15 mouse cellular contexts compared by ENCODE assay signal in genomic region chr10:86808013-86808758, GRCm38 (mm10). TPM values are rescaled to one million over a fixed set of nuclear protein-coding genes. Genes with fewer than 3 reads are reported as not detected.
DNase-seq lines count a peak whose midpoint lies in the region; ATAC-seq and TF ChIP-seq lines count a peak whose summit lies in the region.
"Had no signal": no experiment of that assay in that cellular context is flagged by ENCODE, and none has a peak within 500 bp of the region (broad histone marks: within the 10 kb centered on the region; RNA-seq: fewer than 3 reads in every experiment).

No protein-coding gene starts in this region.

- no peak overlapping the region for H3K27ac ChIP-seq in hindbrain, embryonic 12.5 days
- no peak overlapping the region for H3K27ac ChIP-seq in hindbrain, embryonic 11.5 days (ENCODE audit: low read depth, low read length)
- peak overlapping the region; percentile 41; the same call in 1 of the 2 replicates for H3K27ac ChIP-seq in hindbrain, postnatal 0 days
- H3K27ac ChIP-seq: liver, embryonic 13.5 days had no signal

- peak; percentile 48; the same call in 1 of the 2 replicates for ATAC-seq in hindbrain, embryonic 12.5 days (ENCODE audit: low FRiP score)
- ATAC-seq in hindbrain, embryonic 11.5 days (ENCODE audit: low FRiP score), result no peak
- peak; percentile 84 for ATAC-seq in hindbrain, postnatal 0 days

- no peak overlapping the region for H3K4me3 ChIP-seq in hindbrain, embryonic 12.5 days
- H3K4me3 ChIP-seq in hindbrain, embryonic 11.5 days (ENCODE audit: low read depth, low read length), result no peak overlapping the region
- H3K4me3 ChIP-seq in hindbrain, postnatal 0 days (ENCODE audit: low read length), result no peak overlapping the region
- H3K4me3 ChIP-seq: erythroblast, embryonic 14.5 days; liver, embryonic 13.5 days had no signal

- no peak for TF ChIP-seq CTCF in hindbrain, postnatal 0 days (IDR thresholded peaks at IDR 0.05; ENCODE audit: low read depth)

- WGBS in hindbrain, embryonic 12.5 days, result 77% methylated on average over 15 of the region's 15 CpGs
- 80% methylated on average over 15 of the region's 15 CpGs for WGBS in hindbrain, embryonic 11.5 days
- 58% methylated on average over 15 of the region's 15 CpGs for WGBS in hindbrain, postnatal 0 days

- H3K4me2 ChIP-seq in hindbrain, embryonic 12.5 days (replicated peaks), result no peak overlapping the region
- H3K4me2 ChIP-seq in hindbrain, embryonic 11.5 days (replicated peaks; ENCODE audit: low read depth, low read length), result no peak overlapping the region
- no peak overlapping the region for H3K4me2 ChIP-seq in hindbrain, postnatal 0 days (ENCODE audit: low read depth, low read length)
- H3K4me2 ChIP-seq: liver, embryonic 13.5 days had no signal

- H3K4me1 ChIP-seq in hindbrain, embryonic 12.5 days, result 0 out of 2 replicates have a peak, but pooled peaks cover 3% of the 10 kb centered on the region
- no peaks in the 10 kb centered on the region for H3K4me1 ChIP-seq in hindbrain, embryonic 11.5 days (replicated peaks; ENCODE audit: control insufficient read depth, insufficient read depth, low read length)
- no peaks in the 10 kb centered on the region for H3K4me1 ChIP-seq in hindbrain, postnatal 0 days (ENCODE audit: insufficient read depth, low read length)
- H3K4me1 ChIP-seq: liver, embryonic 13.5 days had no signal

- H3K9me3 ChIP-seq in hindbrain, embryonic 12.5 days (replicated peaks), result no peaks in the 10 kb centered on the region
- no peaks in the 10 kb centered on the region for H3K9me3 ChIP-seq in hindbrain, embryonic 11.5 days (ENCODE audit: control insufficient read depth, low read length)
- no peaks in the 10 kb centered on the region for H3K9me3 ChIP-seq in hindbrain, postnatal 0 days (ENCODE audit: low read length)
- H3K9me3 ChIP-seq: liver, embryonic 13.5 days had no signal

- H3K27me3 ChIP-seq in hindbrain, embryonic 12.5 days, result no peaks in the 10 kb centered on the region
- no peaks in the 10 kb centered on the region for H3K27me3 ChIP-seq in hindbrain, embryonic 11.5 days (ENCODE audit: control insufficient read depth, insufficient read depth, low read length)
- H3K27me3 ChIP-seq in hindbrain, postnatal 0 days (ENCODE audit: insufficient read depth, low read length), result no peaks in the 10 kb centered on the region
- H3K27me3 ChIP-seq: liver, embryonic 13.5 days had no signal

- no peak overlapping the region for H3K9ac ChIP-seq in hindbrain, embryonic 12.5 days
- no peak overlapping the region for H3K9ac ChIP-seq in hindbrain, embryonic 11.5 days (ENCODE audit: low read depth, low read length)
- H3K9ac ChIP-seq in hindbrain, postnatal 0 days (replicated peaks; ENCODE audit: low read length), result no peak overlapping the region
- H3K9ac ChIP-seq: liver, embryonic 13.5 days had no signal

- no peaks in the 10 kb centered on the region for H3K36me3 ChIP-seq in hindbrain, embryonic 12.5 days
- H3K36me3 ChIP-seq in hindbrain, embryonic 11.5 days (ENCODE audit: control insufficient read depth, insufficient read depth, low read length), result no peaks in the 10 kb centered on the region
- H3K36me3 ChIP-seq in hindbrain, postnatal 0 days (ENCODE audit: insufficient read depth, low read length), result peaks cover 8% of the 10 kb centered on the region; the same call in 1 of the 2 replicates
- H3K36me3 ChIP-seq: liver, embryonic 13.5 days had no signal

- no peak for DNase-seq in hindbrain, embryonic 11.5 days (ENCODE audit: low spot score)
- DNase-seq in ovary, postnatal 14 days (ENCODE audit: low spot score), result peak; percentile 29
- DNase-seq in ovary, adult 18-20 months (ENCODE audit: low spot score), result no peak
- peak; percentile 51 for DNase-seq in hindbrain, postnatal 0 days (ENCODE audit: low spot score)
- no peak for DNase-seq in adrenal gland, postnatal 25 days
- DNase-seq in ovary, postnatal 36 days (ENCODE audit: low spot score), result no peak
- DNase-seq: adrenal gland, postnatal 10 days; cerebellum, adult 11 months; gastrocnemius, postnatal 36 days; kidney, postnatal 25 days; liver, embryonic 13.5 days; lung, postnatal 4 days had no signal

RNA-seq across cellular contexts. Expression of gene Nt5dc3, which starts 29.4 kb away (rescaled TPM):
- 3.9 and 4.2 TPM in 2 replicates for polyA plus RNA-seq in hindbrain, embryonic 12.5 days (2016; fragmentation: Nextera tagmentation; extraction: Ambion mirVana)
- 1.5 and 1.7 TPM in 2 replicates for polyA plus RNA-seq in hindbrain, embryonic 11.5 days (2014; fragmentation: Nextera tagmentation; extraction: Ambion mirVana)
- 43.6 and 49.1 TPM in 2 replicates for total RNA-seq in hindbrain, postnatal 0 days (2014; rRNA removed)
- 8.5 and 9.3 TPM in 2 replicates for polyA plus RNA-seq in hindbrain, postnatal 0 days (2015; fragmentation: Nextera tagmentation; extraction: Ambion mirVana)
- 37.0 and 43.7 TPM in 2 replicates for total RNA-seq in adrenal gland, postnatal 25 days (2021)

RNA-seq across cellular contexts. Expression of gene Gm49358, which starts 44.4 kb away (rescaled TPM):
- polyA plus RNA-seq in hindbrain, embryonic 12.5 days (2016; fragmentation: Nextera tagmentation; extraction: Ambion mirVana), result not detected in 2 replicates
- not detected in 2 replicates for polyA plus RNA-seq in hindbrain, embryonic 11.5 days (2014; fragmentation: Nextera tagmentation; extraction: Ambion mirVana)
- 4.2 TPM in 1 of 2 replicates, not detected in the other for total RNA-seq in hindbrain, postnatal 0 days (2014; rRNA removed)
- polyA plus RNA-seq in hindbrain, postnatal 0 days (2015; fragmentation: Nextera tagmentation; extraction: Ambion mirVana), result not detected in 2 replicates
- 9.5 and 10.1 TPM in 2 replicates for total RNA-seq in adrenal gland, postnatal 25 days (2021)
- polyA plus RNA-seq: cortical plate, adult 2 months; erythroblast, embryonic 14.5 days; liver, embryonic 13.5 days had no signal

Comparison
In these comparisons a context has a peak if more than half of its experiments do, and no peak if none do; other contexts are left out.
1. DNase-seq: peak in ovary, postnatal 14 days (single experiment) and hindbrain, postnatal 0 days (single experiment); none in hindbrain, embryonic 11.5 days (single experiment), ovary, adult 18-20 months (single experiment), adrenal gland, postnatal 25 days (single experiment) and ovary, postnatal 36 days (single experiment).